Mouse (Mus musculus) olfactory bulb, adult 2 months (tissue): ENCODE results near the gene Olfr792.

ENCODE experiments used
- CTCF ChIP-seq: fragments of 200-500 bp; IDR thresholded peaks from 2 replicates; pipeline ENCODE4 v1.5.1; 2012; ENCODE audit warnings: low read depth, mild to moderate bottlenecking, low read length, moderate library complexity; ENCODE audit not compliant: insufficient read depth
- POLR2A ChIP-seq: fragments of 200-500 bp; IDR thresholded peaks from 2 replicates; pipeline ENCODE4 v1.6.1; 2012; ENCODE audit warnings: mild to moderate bottlenecking, low read depth, low read length, moderate library complexity; ENCODE audit not compliant: insufficient read depth

- TF ChIP-seq POLR2A (no peak), CTCF (no peak)
These were observed 17.5 kb upstream of the Olfr792 start, which contains the start of gene Olfr791 for GRCm38 (mm10) chr10:129521492-129521891.
